Mouse (Mus musculus) myocyte (in vitro differentiated cells): Measurements from ENCODE around the gene Adcy7.

Experiments used
- E2F4 ChIP-seq: IDR thresholded peaks from one replicate; pipeline ENCODE4 v1.6.1; 2011; ENCODE audit warnings: mild to moderate bottlenecking, control low read depth, moderate library complexity; ENCODE audit not compliant: insufficient read depth
- MYOG ChIP-seq, 3 experiments: IDR thresholded peaks; one replicate each; pipeline ENCODE4 v1.6.1; 2011; ENCODE audit warnings: control low read depth in 2 of 3, low read depth in 2 of 3, mild to moderate bottlenecking in 2 of 3; ENCODE audit not compliant: insufficient read length in 2 of 3, control insufficient read depth in 1 of 3, insufficient read depth in 1 of 3
- POLR2A ChIP-seq: IDR thresholded peaks from one replicate; pipeline ENCODE4 v1.6.1; 2011; ENCODE audit warnings: low read depth, mild to moderate bottlenecking, control low read depth, moderate library complexity; ENCODE audit not compliant: insufficient read length
- USF1 ChIP-seq: IDR thresholded peaks from one replicate; pipeline ENCODE4 v1.6.1; 2011; ENCODE audit warnings: low read depth, mild to moderate bottlenecking, control low read depth, moderate library complexity

DNA sequence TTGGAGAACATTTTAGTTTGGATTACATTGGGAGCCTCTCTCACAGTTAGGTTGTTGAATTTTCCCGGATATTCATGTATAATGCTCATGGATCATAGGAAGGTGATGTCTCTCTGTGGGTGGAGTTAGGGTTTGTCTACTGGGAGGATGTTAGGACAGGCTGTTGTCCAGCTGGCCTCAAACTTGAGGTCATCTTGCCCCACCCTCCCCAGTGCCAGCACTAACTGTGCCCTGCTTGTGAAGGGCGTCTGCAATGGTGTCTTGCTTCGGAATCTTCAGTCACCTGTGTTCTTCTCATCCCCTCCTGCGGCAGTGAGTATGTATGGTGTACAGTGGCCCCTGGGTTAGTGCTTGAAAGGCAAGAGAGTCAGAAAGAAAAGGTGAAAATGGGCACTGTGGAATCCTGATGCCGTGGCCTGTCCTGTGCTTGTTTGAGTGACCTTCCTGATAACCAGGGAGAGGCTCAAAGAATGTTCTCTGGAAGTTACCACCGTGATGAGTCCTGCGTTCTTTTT, 11.7 kb upstream of the Adcy7 start:
- TF ChIP-seq POLR2A (peak; percentile 40), USF1 (no peak), E2F4 (no peak), MYOG (IDR thresholded peaks at IDR 0.05; ENCODE audit: control insufficient read depth in 1 of 3, insufficient read depth in 1 of 3, insufficient read length in 2 of 3, low read depth in 2 of 3) (peak in 1 of 3 experiments; percentile 49)
